Mouse (Mus musculus) lung, adult 18-20 months (tissue): Measurements from ENCODE around the gene Rab4b.

Experiments used
- DNase-seq, 2 experiments: peaks; one replicate each; pipeline ENCODE4 v3.0.0; 2022; ENCODE audit warnings: mixed read lengths in 2 of 2

Rab4b gene

GRCm38 (mm10) chr7:27159256-27159655, 19.4 kb downstream of the Rab4b start:
- DNase-seq: no peak

- no peak for DNase-seq
These were observed 20.5 kb downstream of the Rab4b start for GRCm38 (mm10) chr7:27158171-27158570.

DNA sequence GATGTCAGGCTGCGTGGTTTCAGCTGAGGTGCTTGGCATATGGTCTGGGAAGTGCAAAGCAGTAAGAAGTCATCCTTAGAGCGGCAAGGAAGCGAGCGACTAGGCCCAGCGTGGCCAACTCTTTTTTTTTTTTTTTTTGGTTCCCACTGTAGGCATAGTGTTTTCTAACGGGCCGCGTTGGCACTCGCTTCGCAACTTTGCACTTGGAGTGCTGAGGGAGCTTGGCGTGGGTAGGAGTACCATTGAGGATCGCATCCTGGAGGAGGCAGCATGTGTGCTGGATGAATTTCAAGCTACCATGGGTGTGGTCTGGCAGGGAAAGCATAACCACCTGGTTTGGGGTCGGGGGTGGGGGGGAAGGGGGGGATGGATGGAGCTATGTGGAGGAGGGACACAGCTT, 22.7 kb downstream of the Rab4b start:
- no peak for DNase-seq

DNA sequence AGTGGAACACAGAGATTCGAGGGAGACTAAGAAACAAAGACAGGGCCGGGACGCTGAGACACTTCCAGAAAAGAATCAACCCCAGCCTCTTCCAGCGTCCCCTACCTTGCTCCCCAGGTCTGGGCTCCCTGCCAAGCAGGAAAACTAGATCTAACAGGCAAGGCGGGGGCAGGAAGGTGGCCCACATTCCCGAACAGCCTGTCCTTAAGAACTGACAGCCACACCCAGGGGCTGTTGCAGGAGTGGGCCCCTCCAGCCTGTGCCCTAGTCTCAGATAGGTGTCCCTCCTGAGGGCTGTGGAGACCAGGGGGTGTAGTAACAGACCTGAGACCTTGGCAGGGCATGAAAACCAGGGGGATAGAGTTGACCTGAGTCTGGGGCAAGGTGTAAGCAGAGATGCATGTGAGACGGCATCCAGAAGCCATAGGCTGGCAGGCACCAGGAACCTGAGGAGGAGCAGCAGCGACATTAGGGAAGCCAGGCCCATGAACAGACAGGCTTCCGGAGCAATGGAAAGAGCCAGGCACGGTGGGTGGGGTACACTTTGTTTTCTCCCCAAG, 25.4 kb downstream of the Rab4b start, which contains the start of gene Cyp2t4:
Gene Cyp2t4 (plus strand): TSS at position 510 of the 560 bp plus-strand sequence.
- DNase-seq: peak; percentile 72 to 85

DNA sequence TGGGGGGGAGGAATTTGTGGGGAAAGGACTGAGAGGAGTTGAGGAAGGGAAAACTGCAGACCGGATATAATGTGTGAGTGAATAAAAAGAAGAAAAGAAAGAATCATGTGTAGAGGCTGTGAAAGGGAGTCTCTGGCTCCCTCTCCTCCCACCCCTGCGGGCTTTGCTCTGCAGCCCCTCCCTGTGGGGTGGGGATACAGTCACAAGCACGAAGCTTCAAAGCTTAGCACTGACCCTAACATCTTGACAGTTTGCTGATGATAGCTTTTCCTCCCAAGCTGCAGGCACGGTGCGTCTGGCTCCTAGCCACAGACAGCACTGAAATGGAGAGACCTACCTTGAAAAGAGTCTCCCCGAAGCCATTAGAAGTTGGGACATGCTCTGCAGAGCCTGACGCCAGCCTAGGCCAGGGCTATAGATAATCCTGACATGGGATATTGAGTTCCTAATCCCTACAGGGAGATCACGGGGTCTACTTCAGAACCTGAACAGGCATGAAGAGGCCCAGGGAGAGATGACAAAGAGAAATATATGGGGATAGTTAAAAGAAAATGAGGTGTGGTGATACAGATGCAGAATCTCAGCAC, 42.2 kb downstream of the Rab4b start:
- no peak for DNase-seq

- DNase-seq: no peak
These were observed 44.9 kb downstream of the Rab4b start for GRCm38 (mm10) chr7:27133757-27134156.

DNA sequence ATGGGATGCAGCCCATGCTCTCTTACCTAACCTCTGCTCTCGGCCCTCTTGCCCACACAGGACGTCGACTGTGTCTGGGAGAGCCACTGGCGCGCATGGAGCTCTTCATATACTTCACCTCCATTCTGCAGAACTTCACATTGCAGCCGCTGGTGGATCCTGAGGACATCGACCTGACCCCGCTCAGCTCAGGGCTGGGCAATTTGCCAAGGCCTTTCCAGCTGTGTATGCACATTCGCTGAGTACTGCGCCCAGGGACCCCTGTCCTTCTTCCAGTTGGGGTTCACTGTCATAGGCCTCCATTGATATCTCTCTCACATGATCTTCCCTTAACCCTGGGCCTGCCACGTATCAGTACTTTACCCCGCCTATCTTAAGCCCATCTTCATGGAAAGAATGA, 45.5 kb downstream of the Rab4b start:
- DNase-seq: no peak

- no peak for DNase-seq
These were observed 46.1 kb downstream of the Rab4b start for GRCm38 (mm10) chr7:27132588-27132987.

DNA sequence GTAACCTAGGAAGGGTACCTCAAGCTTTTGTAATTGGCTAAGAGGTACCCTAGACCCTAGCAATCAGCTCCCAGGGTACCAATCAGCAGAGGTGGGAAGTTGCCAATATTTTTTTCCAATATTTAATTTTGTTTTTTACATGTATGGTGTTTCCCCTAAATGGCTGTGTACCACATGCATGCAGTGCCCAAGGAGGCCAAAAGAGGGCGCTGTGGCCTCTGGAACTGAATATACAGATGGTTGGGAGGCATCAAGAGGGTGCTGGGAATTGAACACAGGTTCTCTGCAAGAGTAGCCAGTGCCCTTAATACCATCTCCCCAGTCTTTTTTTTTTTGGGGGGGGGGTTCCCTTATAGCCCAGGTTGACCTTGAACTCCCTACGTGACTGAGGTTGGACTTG, 47.3 kb downstream of the Rab4b start:
- no peak for DNase-seq

GRCm38 (mm10) chr7:27130521-27131370, 48.0 kb downstream of the Rab4b start:
- no peak for DNase-seq

DNA sequence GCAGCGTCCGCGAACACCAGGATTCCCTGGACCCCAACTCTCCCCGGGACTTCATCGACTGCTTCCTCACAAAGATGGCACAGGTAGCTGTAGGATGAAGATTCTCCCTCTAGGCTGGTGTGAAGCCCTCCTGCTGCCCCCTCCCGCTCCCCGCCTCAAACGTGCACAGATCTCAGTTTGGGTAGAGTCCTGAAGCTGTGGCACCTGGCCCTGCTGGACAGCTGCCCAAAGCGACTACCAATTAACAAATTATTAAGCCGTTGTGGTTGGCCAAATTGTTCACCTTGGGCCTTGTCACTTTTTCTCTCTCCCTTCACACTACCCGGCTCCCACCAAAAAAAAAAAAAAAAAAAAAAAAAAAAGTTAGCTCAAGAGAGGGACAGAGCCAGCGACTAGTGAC, 48.9 kb downstream of the Rab4b start:
- no peak for DNase-seq

GRCm38 (mm10) chr7:27128946-27129345, 49.8 kb downstream of the Rab4b start:
- DNase-seq: no peak

- DNase-seq: peak in 1 of 2 experiments; percentile 54
These were observed 50.5 kb downstream of the Rab4b start for GRCm38 (mm10) chr7:27128162-27128561.

DNA sequence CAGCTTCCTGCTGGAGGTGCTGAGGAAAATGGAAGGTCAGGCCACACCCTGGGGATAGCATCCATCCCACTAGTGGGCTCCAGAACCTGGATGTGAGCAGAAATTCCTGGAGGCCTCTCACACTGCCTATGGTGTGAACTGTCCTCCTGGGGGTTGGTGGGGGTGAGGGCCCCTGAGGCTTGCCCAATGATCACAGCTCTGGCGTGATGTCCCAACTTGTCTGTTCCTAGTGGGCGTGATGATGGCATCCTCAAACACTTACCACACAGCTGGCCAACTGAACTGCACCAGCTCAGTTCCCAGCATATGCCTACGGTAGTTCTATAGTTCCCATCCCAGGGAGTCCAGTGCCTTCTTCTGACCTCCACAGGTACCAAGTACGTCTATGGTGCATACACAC, 53.7 kb downstream of the Rab4b start:
- no peak for DNase-seq

- no peak for DNase-seq
These were observed 54.3 kb downstream of the Rab4b start for GRCm38 (mm10) chr7:27124305-27124832.

DNA sequence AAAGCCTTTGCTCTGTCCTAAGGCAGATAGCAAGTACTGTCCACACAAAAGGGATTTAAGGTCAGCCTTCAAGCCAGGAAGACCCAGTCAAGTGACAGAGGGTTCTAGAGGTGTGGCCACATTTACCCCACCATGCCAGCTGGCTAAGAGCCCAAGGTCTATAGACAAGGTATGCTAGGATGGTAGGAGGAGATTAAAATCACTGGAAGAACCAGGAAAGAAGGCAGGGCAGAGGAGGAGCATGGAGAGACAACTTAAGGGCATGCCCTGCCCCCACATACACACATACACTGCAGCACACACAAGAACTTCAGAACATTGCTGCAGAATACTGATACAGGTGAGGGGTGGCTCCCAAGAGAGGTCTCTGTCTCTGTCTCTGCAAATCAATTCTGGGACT, 59.0 kb downstream of the Rab4b start, which contains the start of gene Cyp2f2:
Gene Cyp2f2 (plus strand): TSS at position 234 of the 400 bp plus-strand sequence.
- peak; percentile 71 to 83 for DNase-seq
